Mouse (Mus musculus) heart, embryonic 11.5 days (tissue): ENCODE data around the gene Cdkl4. TPM values are rescaled to one million over a fixed set of nuclear protein-coding genes. Genes with fewer than 3 reads are reported as not detected.

Experiments used
- ATAC-seq: fragments of 200-750 bp; cut with Nextera tagmentation; replicated peaks from 2 replicates; pipeline ENCODE4 v1.8.0; 2017; ENCODE audit warnings: moderate library complexity; ENCODE audit not compliant: insufficient number of reproducible peaks, low FRiP score, low TSS enrichment
- H3K27ac ChIP-seq: fragments of 300-500 bp; sonication (generic); 2 replicates; pipeline ENCODE4 v1.5.1; 2014; ENCODE audit warnings: mild to moderate bottlenecking, low read depth, low read length
- H3K27me3 ChIP-seq: fragments of 300-500 bp; sonication (generic); 2 replicates; pipeline ENCODE4 v1.6.1; 2014; ENCODE audit warnings: mild to moderate bottlenecking, low read length, mixed read lengths; ENCODE audit not compliant: control insufficient read depth, insufficient read depth
- H3K36me3 ChIP-seq: fragments of 300-500 bp; sonication (generic); 2 replicates; pipeline ENCODE4 v1.6.1; 2014; ENCODE audit warnings: mild to moderate bottlenecking, low read length, moderate library complexity, mixed read lengths; ENCODE audit not compliant: control insufficient read depth, insufficient read depth
- H3K4me1 ChIP-seq: fragments of 300-500 bp; sonication (generic); 2 replicates; pipeline ENCODE4 v1.6.1; 2014; ENCODE audit warnings: low read length; ENCODE audit not compliant: control insufficient read depth, insufficient read depth
- H3K4me2 ChIP-seq: fragments of 300-500 bp; sonication (generic); 2 replicates; pipeline ENCODE4 v1.6.1; 2014; ENCODE audit warnings: mild to moderate bottlenecking, moderate library complexity
- H3K4me3 ChIP-seq: fragments of 300-500 bp; sonication (generic); 2 replicates; pipeline ENCODE4 v1.5.1; 2014; ENCODE audit warnings: low read depth, low read length
- H3K9ac ChIP-seq: fragments of 300-500 bp; sonication (generic); 2 replicates; pipeline ENCODE4 v1.6.1; 2014; ENCODE audit warnings: mild to moderate bottlenecking, low read depth, low read length, moderate library complexity
- H3K9me3 ChIP-seq: fragments of 300-500 bp; sonication (generic); replicated peaks from 2 replicates; pipeline ENCODE4 v1.6.1; 2016; ENCODE audit warnings: low read length; ENCODE audit not compliant: control insufficient read depth
- WGBS: fragments of 180-500 bp; shearing (Covaris S2); extraction: QIAGEN DNeasy Blood & Tissue Kit; methylation state at CpG from one replicate; pipeline ENCODE4 v1.1.7; 2014; ENCODE audit not compliant: insufficient replicate concordance; 5-methylcytosine and 5-hydroxymethylcytosine counted together
- polyA plus RNA-seq: library from polyadenylated mRNA; unstranded; fragments of >200 nt; fragmentation: Nextera tagmentation; extraction: Ambion mirVana; gene quantifications from 2 replicates; pipeline ENCODE4 v1.2.1, GENCODE M21; 2014

The Cdkl4 gene
- polyA plus RNA-seq, 1 experiment from 2014 or later, result not detected

- no peaks in the 10 kb centered on the region for H3K27me3 ChIP-seq
- no peak overlapping the region for H3K9ac ChIP-seq
- H3K4me1 ChIP-seq, result no peaks in the 10 kb centered on the region
- no peak overlapping the region for H3K4me2 ChIP-seq
- H3K9me3 ChIP-seq, result no peaks in the 10 kb centered on the region
- peaks cover 7% of the 10 kb centered on the region for H3K36me3 ChIP-seq
- WGBS, result 87% methylated on average over 6 of the region's 6 CpGs
- H3K4me3 ChIP-seq, result no peak overlapping the region
- no peak for ATAC-seq
- H3K27ac ChIP-seq, result no peak overlapping the region
Observed at GRCm38 (mm10) chr17:80583051-80583450, 5.4 kb upstream of the Cdkl4 start.

GRCm38 (mm10) chr17:80579901-80580300 lies 2.3 kb upstream of the Cdkl4 start:
- no peak overlapping the region for H3K4me3 ChIP-seq
- no peak overlapping the region for H3K4me2 ChIP-seq
- WGBS, result 68% methylated on average over 6 of the region's 6 CpGs
- H3K4me1 ChIP-seq, result 0 out of 2 replicates have a peak, but pooled peaks cover 2% of the 10 kb centered on the region
- H3K27me3 ChIP-seq, result 0 out of 2 replicates have a peak, but pooled peaks cover 2% of the 10 kb centered on the region
- H3K9ac ChIP-seq, result no peak overlapping the region
- no peak for ATAC-seq
- H3K36me3 ChIP-seq, result peaks cover 7% of the 10 kb centered on the region
- no peaks in the 10 kb centered on the region for H3K9me3 ChIP-seq
- no peak overlapping the region for H3K27ac ChIP-seq

GRCm38 (mm10) chr17:80579089-80579488 lies 1.5 kb upstream of the Cdkl4 start:
- ATAC-seq, result no peak
- 0 out of 2 replicates have a peak, but pooled peaks cover 2% of the 10 kb centered on the region for H3K27me3 ChIP-seq
- H3K4me2 ChIP-seq, result no peak overlapping the region
- peaks cover 4% of the 10 kb centered on the region for H3K36me3 ChIP-seq
- H3K9ac ChIP-seq, result no peak overlapping the region
- 87% methylated on average over 9 of the region's 9 CpGs for WGBS
- H3K9me3 ChIP-seq, result no peaks in the 10 kb centered on the region
- 0 out of 2 replicates have a peak, but pooled peaks cover 2% of the 10 kb centered on the region for H3K4me1 ChIP-seq
- no peak overlapping the region for H3K27ac ChIP-seq
- no peak overlapping the region for H3K4me3 ChIP-seq

DNA sequence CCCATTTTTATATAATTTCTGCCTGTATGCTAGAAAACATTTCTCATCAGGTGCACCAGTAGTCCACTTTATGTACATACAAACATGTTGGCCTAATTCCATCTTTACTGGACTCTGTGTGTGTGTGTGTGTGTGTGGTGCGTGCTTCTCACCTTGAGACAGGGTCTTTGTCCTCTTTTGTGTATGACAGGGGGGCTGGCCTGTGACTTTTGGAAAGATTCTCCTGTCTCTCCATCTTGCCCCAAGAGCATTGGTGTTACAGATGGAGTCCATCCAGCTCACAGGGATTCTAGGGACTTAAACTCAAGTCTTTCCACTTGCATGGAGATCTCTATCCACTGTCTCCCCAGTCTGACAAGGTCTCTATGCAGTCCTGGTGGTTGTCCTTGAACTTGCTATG lies 428 bp upstream of the Cdkl4 start:
- ATAC-seq, result no peak
- no peak overlapping the region for H3K9ac ChIP-seq
- no peaks in the 10 kb centered on the region for H3K9me3 ChIP-seq
- 94% methylated on average over 1 of the region's 1 CpGs for WGBS
- H3K4me2 ChIP-seq, result no peak overlapping the region
- H3K4me3 ChIP-seq, result no peak overlapping the region
- 0 out of 2 replicates have a peak, but pooled peaks cover 2% of the 10 kb centered on the region for H3K27me3 ChIP-seq
- H3K4me1 ChIP-seq, result 0 out of 2 replicates have a peak, but pooled peaks cover 2% of the 10 kb centered on the region
- no peaks in the 10 kb centered on the region; the same call in 1 of the 2 replicates for H3K36me3 ChIP-seq
- no peak overlapping the region for H3K27ac ChIP-seq

- H3K27ac ChIP-seq, result no peak overlapping the region
- H3K9ac ChIP-seq, result peak overlapping the region; percentile 64
- ATAC-seq, result no peak; the same call in 1 of the 2 replicates
- no peaks in the 10 kb centered on the region; the same call in 1 of the 2 replicates for H3K36me3 ChIP-seq
- peak overlapping the region; percentile 92 for H3K4me2 ChIP-seq
- 1% methylated on average over 30 of the region's 30 CpGs for WGBS
- no peaks in the 10 kb centered on the region for H3K9me3 ChIP-seq
- 0 out of 2 replicates have a peak, but pooled peaks cover 2% of the 10 kb centered on the region for H3K27me3 ChIP-seq
- H3K4me3 ChIP-seq, result peak overlapping the region; percentile 47
- 0 out of 2 replicates have a peak, but pooled peaks cover 2% of the 10 kb centered on the region for H3K4me1 ChIP-seq
Observed at GRCm38 (mm10) chr17:80577214-80577613, 399 bp downstream of the Cdkl4 start.

- no peak overlapping the region for H3K4me3 ChIP-seq
- 0 out of 2 replicates have a peak, but pooled peaks cover 2% of the 10 kb centered on the region for H3K4me1 ChIP-seq
- H3K9ac ChIP-seq, result no peak overlapping the region
- no peak overlapping the region for H3K27ac ChIP-seq
- H3K9me3 ChIP-seq, result no peaks in the 10 kb centered on the region
- 55% methylated on average over 7 of the region's 7 CpGs for WGBS
- no peak for ATAC-seq
- H3K36me3 ChIP-seq, result no peaks in the 10 kb centered on the region
- H3K4me2 ChIP-seq, result no peak overlapping the region
- H3K27me3 ChIP-seq, result 0 out of 2 replicates have a peak, but pooled peaks cover 2% of the 10 kb centered on the region
Observed at GRCm38 (mm10) chr17:80575008-80575407, 2.6 kb downstream of the Cdkl4 start.

DNA sequence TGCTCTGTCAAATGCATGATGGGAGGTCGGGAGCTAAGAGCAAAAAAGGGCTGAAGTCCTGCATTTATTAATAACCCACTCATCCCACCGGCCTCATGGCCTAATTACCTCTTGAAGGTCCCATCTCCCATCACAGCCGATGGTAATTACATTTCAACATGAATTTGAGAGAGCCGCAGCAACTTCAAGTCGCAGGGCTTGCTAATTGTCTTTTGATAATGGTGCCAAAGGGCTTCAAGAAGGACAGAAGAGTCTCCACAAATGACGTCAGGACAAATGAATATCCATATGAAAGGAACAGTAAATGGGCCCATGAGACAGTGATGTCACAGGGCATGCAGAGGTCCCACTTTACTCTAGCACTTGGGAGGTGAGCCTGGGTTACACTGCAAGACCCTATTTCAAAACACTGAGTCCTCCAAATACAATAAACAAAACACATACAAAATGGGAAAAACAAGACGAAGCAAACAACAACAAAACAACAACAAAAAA lies 3.1 kb downstream of the Cdkl4 start:
- 81% methylated on average over 7 of the region's 7 CpGs for WGBS
- Histone ChIP-seq H3K4me3 (no peak overlapping the region), H3K27ac (no peak overlapping the region), H3K9me3 (no peaks in the 10 kb centered on the region), H3K9ac (no peak overlapping the region), H3K4me2 (no peak overlapping the region), H3K4me1 (0 out of 2 replicates have a peak, but pooled peaks cover 2% of the 10 kb centered on the region), H3K27me3 (0 out of 2 replicates have a peak, but pooled peaks cover 2% of the 10 kb centered on the region), H3K36me3 (no peaks in the 10 kb centered on the region)
- ATAC-seq, result no peak

DNA sequence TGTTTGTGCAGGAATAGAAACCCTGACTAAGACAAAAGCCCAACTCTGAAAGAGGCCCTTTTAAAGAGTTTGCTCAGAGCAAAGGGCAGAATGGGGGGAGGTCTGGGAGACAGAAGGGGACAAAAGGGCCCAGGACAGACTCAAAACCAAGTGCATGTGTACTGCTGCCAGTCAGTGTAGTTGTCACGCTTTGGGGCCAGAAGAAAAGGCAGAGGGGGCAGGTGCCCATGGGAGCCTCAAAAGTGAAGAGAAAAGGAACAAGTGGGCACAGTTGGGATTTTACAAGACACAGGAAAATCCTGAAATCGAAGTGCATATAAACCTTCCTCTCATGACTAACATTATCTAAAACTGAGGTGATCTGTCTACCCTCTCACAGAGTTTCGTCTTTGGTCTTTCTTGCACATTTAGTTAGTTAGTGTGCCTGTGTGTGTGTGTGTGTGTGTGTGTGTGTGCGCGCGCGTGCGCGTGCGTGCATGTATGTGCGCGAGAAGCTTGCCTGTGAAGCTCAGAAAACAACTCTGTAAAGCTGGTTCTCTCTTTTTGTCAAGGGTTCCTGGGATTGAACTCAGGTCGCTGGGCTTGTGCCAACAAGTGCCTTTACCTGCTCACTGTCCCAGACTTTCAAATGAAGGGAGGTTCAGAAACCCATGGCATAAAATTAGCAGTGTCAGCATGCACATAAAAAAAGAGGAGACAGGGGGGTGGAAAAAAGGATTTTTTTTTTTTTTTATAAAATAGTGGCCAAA lies 5.3 kb downstream of the Cdkl4 start:
- 91% methylated on average over 13 of the region's 13 CpGs for WGBS
- Histone ChIP-seq H3K4me2 (no peak overlapping the region), H3K27me3 (0 out of 2 replicates have a peak, but pooled peaks cover 2% of the 10 kb centered on the region), H3K36me3 (no peaks in the 10 kb centered on the region), H3K9me3 (no peaks in the 10 kb centered on the region), H3K9ac (no peak overlapping the region), H3K4me1 (no peaks in the 10 kb centered on the region), H3K4me3 (no peak overlapping the region), H3K27ac (no peak overlapping the region)
- no peak for ATAC-seq
